Mouse (Mus musculus) splenic B cell, adult 2 months (primary cell): Measurements from ENCODE around the gene Pced1b.
A peak's percentile ranks its signal among the peaks of the same experiment; 100 is the strongest.
"Not testable (repeated sequence)": the region's sequence is repeated elsewhere in the genome, so short reads cannot be mapped to it uniquely, and the experiment has no call there.

Experiments
- DNase-seq: peaks from one replicate; pipeline ENCODE4 v3.0.0-alpha.2; 2011; ENCODE audit warnings: low read depth, low spot score
- H3K27me3 ChIP-seq: 2 replicates; pipeline ENCODE4 v1.6.1; 2012; ENCODE audit warnings: mild to moderate bottlenecking, low read length, moderate library complexity, mixed read lengths; ENCODE audit not compliant: control insufficient read depth, poor library complexity, insufficient read depth, severe bottlenecking
- H3K36me3 ChIP-seq: 2 replicates; pipeline ENCODE4 v1.6.1; 2012; ENCODE audit warnings: mild to moderate bottlenecking, low read length, moderate library complexity, mixed read lengths; ENCODE audit not compliant: control insufficient read depth, poor library complexity, insufficient read depth, severe bottlenecking

Pced1b gene

GRCm38 (mm10) chr15:97351016-97351415 lies 104.1 kb downstream of the Pced1b start:
- no peaks in the 10 kb centered on the region for H3K27me3 ChIP-seq
- DNase-seq: no peak
- H3K36me3 ChIP-seq: no peaks in the 10 kb centered on the region

- DNase-seq: no peak
- H3K27me3 ChIP-seq: no peaks in the 10 kb centered on the region
- H3K36me3 ChIP-seq: no peaks in the 10 kb centered on the region
These were observed 104.8 kb downstream of the Pced1b start for GRCm38 (mm10) chr15:97351681-97352080.

GRCm38 (mm10) chr15:97355676-97356303 lies 108.9 kb downstream of the Pced1b start:
- H3K36me3 ChIP-seq: no peaks in the 10 kb centered on the region
- no peak for DNase-seq
- H3K27me3 ChIP-seq: no peaks in the 10 kb centered on the region

- Histone ChIP-seq H3K36me3 (no peaks in the 10 kb centered on the region), H3K27me3 (no peaks in the 10 kb centered on the region)
- DNase-seq: no peak
These were observed 110.1 kb downstream of the Pced1b start for GRCm38 (mm10) chr15:97357016-97357415.

GRCm38 (mm10) chr15:97360842-97361770 lies 114.2 kb downstream of the Pced1b start:
- DNase-seq: peak; percentile 68
- H3K36me3 ChIP-seq: peaks cover 3% of the 10 kb centered on the region; the same call in 1 of the 2 replicates
- no peaks in the 10 kb centered on the region for H3K27me3 ChIP-seq

GRCm38 (mm10) chr15:97361771-97362171 lies 114.9 kb downstream of the Pced1b start:
- Histone ChIP-seq H3K36me3 (peaks cover 3% of the 10 kb centered on the region; the same call in 1 of the 2 replicates), H3K27me3 (no peaks in the 10 kb centered on the region)
- peak; percentile 74 for DNase-seq

GRCm38 (mm10) chr15:97364271-97364670 lies 117.4 kb downstream of the Pced1b start:
- DNase-seq, H3K36me3 ChIP-seq, H3K27me3 ChIP-seq: not testable (repeated sequence)

GRCm38 (mm10) chr15:97364968-97365367 lies 118.1 kb downstream of the Pced1b start:
- DNase-seq: no peak
- Histone ChIP-seq H3K36me3 (peaks cover 5% of the 10 kb centered on the region), H3K27me3 (no peaks in the 10 kb centered on the region)

- H3K27me3 ChIP-seq: no peaks in the 10 kb centered on the region
These were observed 121.2 kb downstream of the Pced1b start for GRCm38 (mm10) chr15:97368035-97368608.

GRCm38 (mm10) chr15:97368631-97369030 lies 121.7 kb downstream of the Pced1b start:
- no peak for DNase-seq
- Histone ChIP-seq H3K36me3 (peaks cover 5% of the 10 kb centered on the region), H3K27me3 (no peaks in the 10 kb centered on the region)

More at GRCm38 (mm10) chr15:97368035-97368608, 121.2 kb downstream of the Pced1b start:
- DNase-seq: no peak
- peaks cover 5% of the 10 kb centered on the region for H3K36me3 ChIP-seq

- H3K27me3 ChIP-seq: no peaks in the 10 kb centered on the region
These were observed 122.2 kb downstream of the Pced1b start for GRCm38 (mm10) chr15:97369144-97369543.

GRCm38 (mm10) chr15:97370880-97371279 lies 124.0 kb downstream of the Pced1b start:
- no peak for DNase-seq
- Histone ChIP-seq H3K36me3 (peaks cover 2% of the 10 kb centered on the region), H3K27me3 (no peaks in the 10 kb centered on the region)

More at GRCm38 (mm10) chr15:97369144-97369543, 122.2 kb downstream of the Pced1b start:
- no peak for DNase-seq
- H3K36me3 ChIP-seq: peaks cover 5% of the 10 kb centered on the region

- not testable (repeated sequence) for H3K27me3 ChIP-seq, DNase-seq, H3K36me3 ChIP-seq
These were observed 125.1 kb downstream of the Pced1b start for GRCm38 (mm10) chr15:97372043-97372442.

GRCm38 (mm10) chr15:97372611-97373131 lies 125.8 kb downstream of the Pced1b start:
- Histone ChIP-seq H3K36me3 (peaks cover 2% of the 10 kb centered on the region), H3K27me3 (no peaks in the 10 kb centered on the region)
- DNase-seq: peak; percentile 31
